Mouse (Mus musculus) forebrain, embryonic 15.5 days (tissue): ENCODE results near the gene Vangl2. TPM values are rescaled to one million over a fixed set of nuclear protein-coding genes. Genes with fewer than 3 reads are reported as not detected.

Source experiments
- ATAC-seq: fragments of 200-750 bp; cut with Nextera tagmentation; replicated peaks from 2 replicates; pipeline ENCODE4 v1.8.0; 2017; ENCODE audit warnings: mild to moderate bottlenecking, moderate TSS enrichment, moderate library complexity
- H3K27ac ChIP-seq: fragments of 300-500 bp; sonication (generic); replicated peaks from 2 replicates; pipeline ENCODE4 v1.5.1; 2015; ENCODE audit warnings: mild to moderate bottlenecking, inconsistent platforms
- H3K27me3 ChIP-seq: fragments of 300-500 bp; sonication (generic); 2 replicates; pipeline ENCODE4 v1.6.1; 2015; ENCODE audit warnings: inconsistent platforms
- H3K36me3 ChIP-seq: fragments of 300-500 bp; sonication (generic); 2 replicates; pipeline ENCODE4 v1.6.1; 2015; ENCODE audit warnings: mild to moderate bottlenecking, inconsistent platforms
- H3K4me1 ChIP-seq: fragments of 300-500 bp; sonication (generic); 2 replicates; pipeline ENCODE4 v1.6.1; 2015; ENCODE audit warnings: inconsistent platforms
- H3K4me2 ChIP-seq: fragments of 300-500 bp; sonication (generic); replicated peaks from 2 replicates; pipeline ENCODE4 v1.6.1; 2015; ENCODE audit warnings: mild to moderate bottlenecking, inconsistent platforms
- H3K4me3 ChIP-seq: fragments of 300-500 bp; sonication (generic); 2 replicates; pipeline ENCODE4 v1.5.1; 2015; ENCODE audit warnings: mild to moderate bottlenecking, inconsistent platforms
- H3K9ac ChIP-seq: fragments of 300-500 bp; sonication (generic); replicated peaks from 2 replicates; pipeline ENCODE4 v1.6.1; 2015; ENCODE audit warnings: mild to moderate bottlenecking, inconsistent platforms
- H3K9me3 ChIP-seq: fragments of 300-500 bp; sonication (generic); 2 replicates; pipeline ENCODE4 v1.6.1; 2016; ENCODE audit warnings: inconsistent platforms
- WGBS: fragments of 180-500 bp; shearing (Covaris S2); methylation state at CpG from one replicate; pipeline ENCODE4 v1.1.7; 2015; ENCODE audit warnings: mixed read lengths; 5-methylcytosine and 5-hydroxymethylcytosine counted together
- polyA plus RNA-seq: library from polyadenylated mRNA; unstranded; fragments of >200 nt; fragmentation: Nextera tagmentation; extraction: Ambion mirVana; gene quantifications from 2 replicates; pipeline ENCODE4 v1.2.1, GENCODE M21; 2015

The Vangl2 gene
- polyA plus RNA-seq, 1 experiment from 2014 or later: 48.0 TPM

GRCm38 (mm10) chr1:172015312-172015939, 12.8 kb downstream of the Vangl2 start:
- 36% methylated on average over 9 of the region's 9 CpGs for WGBS
- peak overlapping the region; percentile 29 for H3K9ac ChIP-seq
- H3K9me3 ChIP-seq: no peaks in the 10 kb centered on the region
- peaks cover 84% of the 10 kb centered on the region for H3K4me1 ChIP-seq
- H3K4me3 ChIP-seq: no peak overlapping the region
- H3K36me3 ChIP-seq: peaks cover 22% of the 10 kb centered on the region
- H3K4me2 ChIP-seq: peak overlapping the region; percentile 34
- peak overlapping the region; percentile 85 for H3K27ac ChIP-seq
- ATAC-seq: no peak
- H3K27me3 ChIP-seq: no peaks in the 10 kb centered on the region

DNA sequence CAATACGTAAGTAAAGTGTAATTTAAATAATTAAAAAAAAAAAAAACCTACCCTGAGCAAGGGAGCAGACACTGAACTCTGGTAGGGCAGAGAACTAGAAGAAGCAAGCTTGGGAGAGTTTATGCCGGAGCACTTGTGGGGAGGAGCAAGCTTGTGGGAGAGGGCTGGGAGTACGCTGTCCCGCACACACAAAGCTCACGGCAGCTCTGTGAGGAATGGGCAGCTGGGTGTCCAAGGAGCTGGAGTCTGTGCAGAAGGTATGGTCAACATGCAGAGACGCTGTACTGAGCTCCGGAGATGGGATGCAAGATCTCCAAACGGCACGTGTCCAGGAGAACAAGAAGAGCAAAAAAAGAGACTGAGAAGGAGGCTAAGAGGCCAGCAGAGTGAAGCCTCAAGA, 13.5 kb downstream of the Vangl2 start:
- Histone ChIP-seq H3K4me3 (peak overlapping the region; percentile 1; the same call in 1 of the 2 replicates), H3K27me3 (no peaks in the 10 kb centered on the region), H3K4me1 (peaks cover 78% of the 10 kb centered on the region), H3K9ac (peak overlapping the region; percentile 13; the same call in 1 of the 2 replicates), H3K9me3 (no peaks in the 10 kb centered on the region), H3K4me2 (peak overlapping the region; percentile 34), H3K27ac (peak overlapping the region; percentile 85), H3K36me3 (peaks cover 29% of the 10 kb centered on the region)
- ATAC-seq: no peak
- WGBS: 20% methylated on average over 9 of the region's 9 CpGs

DNA sequence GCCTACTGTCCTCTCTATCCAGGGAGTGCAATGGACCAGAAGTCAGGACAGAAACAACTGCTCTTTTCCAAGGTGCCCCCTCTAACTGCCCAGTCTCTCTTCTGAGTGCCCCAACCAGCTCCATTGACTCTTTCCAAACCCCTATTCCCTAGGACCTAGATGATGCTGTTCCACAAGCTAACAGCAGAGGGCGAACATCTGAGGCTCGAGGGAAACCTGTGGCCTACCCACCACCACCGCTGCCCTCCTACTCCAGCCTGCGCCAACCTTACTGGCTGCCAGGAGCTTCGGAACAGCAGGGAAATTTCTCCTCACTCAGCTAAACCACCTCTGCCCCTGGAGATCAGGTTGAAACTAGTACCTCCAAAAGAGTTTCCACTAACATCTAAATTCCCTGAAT, 16.2 kb downstream of the Vangl2 start:
- no peak overlapping the region for H3K9ac ChIP-seq
- WGBS: 3% methylated on average over 5 of the region's 5 CpGs
- H3K9me3 ChIP-seq: no peaks in the 10 kb centered on the region
- ATAC-seq: peak; percentile 5; the same call in 1 of the 2 replicates
- peaks cover 50% of the 10 kb centered on the region for H3K4me1 ChIP-seq
- no peaks in the 10 kb centered on the region for H3K27me3 ChIP-seq
- H3K4me2 ChIP-seq: no peak overlapping the region
- no peak overlapping the region for H3K4me3 ChIP-seq
- peak overlapping the region; percentile 58 for H3K27ac ChIP-seq
- peaks cover 54% of the 10 kb centered on the region for H3K36me3 ChIP-seq

- H3K9me3 ChIP-seq: no peaks in the 10 kb centered on the region
- WGBS: 87% methylated on average over 20 of the region's 20 CpGs
- no peak overlapping the region for H3K4me2 ChIP-seq
- no peak overlapping the region for H3K4me3 ChIP-seq
- no peak overlapping the region for H3K27ac ChIP-seq
- no peaks in the 10 kb centered on the region for H3K27me3 ChIP-seq
- peaks cover 32% of the 10 kb centered on the region for H3K4me1 ChIP-seq
- H3K36me3 ChIP-seq: peaks cover 72% of the 10 kb centered on the region
- ATAC-seq: no peak
- H3K9ac ChIP-seq: no peak overlapping the region
These were observed 18.0 kb downstream of the Vangl2 start for GRCm38 (mm10) chr1:172010042-172010824.

DNA sequence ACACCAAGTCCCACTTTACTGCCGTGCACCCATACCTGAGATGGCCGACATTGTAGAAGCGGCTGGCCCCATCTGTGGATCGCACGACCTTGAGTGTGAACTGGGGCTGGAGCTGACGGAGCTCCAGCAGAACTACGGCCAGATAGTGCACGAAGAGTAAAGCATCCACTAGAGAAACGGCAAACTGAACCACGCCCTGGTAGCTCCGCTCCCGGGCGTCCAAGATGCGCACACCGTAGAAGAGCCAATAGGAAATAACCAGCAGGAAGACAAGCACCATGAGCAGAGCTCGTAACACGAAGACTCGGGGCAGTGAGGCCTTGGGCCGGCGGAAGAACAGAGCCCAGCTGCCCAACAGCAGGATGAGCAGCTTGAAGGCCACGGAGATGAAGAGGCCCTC, 18.8 kb downstream of the Vangl2 start:
- Histone ChIP-seq H3K9me3 (no peaks in the 10 kb centered on the region), H3K27me3 (no peaks in the 10 kb centered on the region), H3K4me2 (no peak overlapping the region), H3K27ac (no peak overlapping the region), H3K9ac (no peak overlapping the region), H3K36me3 (peaks cover 81% of the 10 kb centered on the region), H3K4me1 (peaks cover 24% of the 10 kb centered on the region), H3K4me3 (no peak overlapping the region)
- 98% methylated on average over 21 of the region's 21 CpGs for WGBS
- ATAC-seq: no peak

DNA sequence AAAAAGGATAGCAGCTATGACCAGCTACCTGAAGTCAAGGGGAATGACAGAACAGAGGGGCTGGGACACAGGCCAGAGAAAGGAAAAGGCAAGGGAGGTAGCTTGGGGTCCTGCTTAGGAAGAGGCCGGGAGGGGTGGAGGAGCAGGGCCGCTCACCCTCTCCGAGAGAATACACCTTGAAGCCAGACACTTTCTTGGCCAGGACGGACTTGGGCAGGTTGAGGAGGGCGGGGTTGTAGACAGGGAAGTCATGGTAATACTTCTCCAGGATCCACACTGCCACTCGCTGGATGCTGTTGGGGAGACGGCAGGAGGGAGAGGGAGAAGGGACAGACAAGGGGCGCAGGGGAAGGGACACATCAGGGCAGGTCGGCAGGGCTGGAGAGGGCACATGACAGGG, 19.9 kb downstream of the Vangl2 start:
- H3K4me3 ChIP-seq: no peak overlapping the region
- peaks cover 88% of the 10 kb centered on the region for H3K36me3 ChIP-seq
- peaks cover 13% of the 10 kb centered on the region for H3K4me1 ChIP-seq
- H3K4me2 ChIP-seq: no peak overlapping the region
- ATAC-seq: no peak
- H3K27ac ChIP-seq: no peak overlapping the region
- no peaks in the 10 kb centered on the region for H3K9me3 ChIP-seq
- WGBS: 91% methylated on average over 9 of the region's 9 CpGs
- no peaks in the 10 kb centered on the region for H3K27me3 ChIP-seq
- no peak overlapping the region for H3K9ac ChIP-seq

DNA sequence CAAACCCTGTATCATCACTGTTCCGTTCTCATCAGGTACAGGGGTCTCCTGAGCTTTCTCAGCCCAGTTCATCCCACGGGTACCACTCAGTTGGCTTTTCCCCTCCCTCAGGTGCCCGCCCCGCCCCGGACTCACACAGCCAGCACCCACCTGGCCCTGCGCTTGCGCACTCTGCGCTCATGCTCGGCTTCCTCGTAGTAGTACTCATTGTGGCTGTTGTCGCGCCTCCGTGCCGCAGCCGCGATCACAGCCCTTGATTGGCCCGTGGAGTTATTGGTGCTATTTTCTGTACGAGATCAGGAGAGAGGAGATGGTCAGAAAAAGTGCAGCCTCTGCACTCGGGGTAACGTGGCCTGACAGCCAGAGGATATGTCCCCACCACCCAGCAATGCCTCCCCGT, 20.5 kb downstream of the Vangl2 start:
- H3K4me2 ChIP-seq: no peak overlapping the region
- no peak overlapping the region for H3K9ac ChIP-seq
- WGBS: 94% methylated on average over 21 of the region's 21 CpGs
- no peak for ATAC-seq
- H3K27ac ChIP-seq: no peak overlapping the region
- H3K4me3 ChIP-seq: no peak overlapping the region
- H3K36me3 ChIP-seq: peaks cover 93% of the 10 kb centered on the region
- no peaks in the 10 kb centered on the region for H3K9me3 ChIP-seq
- peaks cover 7% of the 10 kb centered on the region for H3K4me1 ChIP-seq
- no peaks in the 10 kb centered on the region for H3K27me3 ChIP-seq

GRCm38 (mm10) chr1:172001665-172002064, 26.6 kb downstream of the Vangl2 start:
- no peaks in the 10 kb centered on the region for H3K27me3 ChIP-seq
- 38% methylated on average over 12 of the region's 12 CpGs for WGBS
- no peak overlapping the region for H3K4me2 ChIP-seq
- ATAC-seq: peak; percentile 47; the same call in 1 of the 2 replicates
- H3K4me3 ChIP-seq: no peak overlapping the region
- no peak overlapping the region for H3K9ac ChIP-seq
- H3K27ac ChIP-seq: peak overlapping the region; percentile 85
- H3K36me3 ChIP-seq: peaks cover 48% of the 10 kb centered on the region
- H3K4me1 ChIP-seq: peaks cover 7% of the 10 kb centered on the region
- H3K9me3 ChIP-seq: no peaks in the 10 kb centered on the region

- peak; percentile 63 for ATAC-seq
- no peak overlapping the region for H3K27ac ChIP-seq
- no peak overlapping the region for H3K4me2 ChIP-seq
- no peaks in the 10 kb centered on the region for H3K27me3 ChIP-seq
- H3K4me3 ChIP-seq: no peak overlapping the region
- 60% methylated on average over 3 of the region's 3 CpGs for WGBS
- peaks cover 38% of the 10 kb centered on the region for H3K36me3 ChIP-seq
- H3K9me3 ChIP-seq: no peaks in the 10 kb centered on the region
- H3K4me1 ChIP-seq: peaks cover 7% of the 10 kb centered on the region
- no peak overlapping the region for H3K9ac ChIP-seq
These were observed 27.6 kb downstream of the Vangl2 start for GRCm38 (mm10) chr1:172000641-172001040.

- no peak overlapping the region for H3K4me3 ChIP-seq
- H3K27me3 ChIP-seq: no peaks in the 10 kb centered on the region
- H3K36me3 ChIP-seq: peaks cover 21% of the 10 kb centered on the region
- WGBS: 95% methylated on average over 13 of the region's 13 CpGs
- H3K4me2 ChIP-seq: no peak overlapping the region
- no peak overlapping the region for H3K27ac ChIP-seq
- no peak overlapping the region for H3K9ac ChIP-seq
- peaks cover 7% of the 10 kb centered on the region for H3K4me1 ChIP-seq
- no peaks in the 10 kb centered on the region for H3K9me3 ChIP-seq
- no peak for ATAC-seq
These were observed 29.2 kb downstream of the Vangl2 start for GRCm38 (mm10) chr1:171998820-171999597.

- Histone ChIP-seq H3K4me3 (no peak overlapping the region), H3K9ac (no peak overlapping the region), H3K36me3 (peaks cover 9% of the 10 kb centered on the region; the same call in 1 of the 2 replicates), H3K4me2 (no peak overlapping the region), H3K9me3 (no peaks in the 10 kb centered on the region), H3K27me3 (no peaks in the 10 kb centered on the region), H3K27ac (no peak overlapping the region), H3K4me1 (peaks cover 6% of the 10 kb centered on the region)
- WGBS: 82% methylated on average over 7 of the region's 7 CpGs
- ATAC-seq: no peak
These were observed 31.5 kb downstream of the Vangl2 start for GRCm38 (mm10) chr1:171996701-171997100.
